Mouse (Mus musculus) C2C12 (cell line): ENCODE measurements around the gene Ghrhr. TPM values are rescaled to one million over a fixed set of nuclear protein-coding genes. Genes with fewer than 3 reads are reported as not detected.

ENCODE experiments used
- H3K27me3 ChIP-seq: one replicate; pipeline ENCODE4 v1.6.1; 2011; ENCODE audit not compliant: control insufficient read depth, insufficient read depth, insufficient read length
- H3K36me3 ChIP-seq: one replicate; pipeline ENCODE4 v1.6.1; 2011; ENCODE audit not compliant: control insufficient read depth, insufficient read depth
- H3K4me3 ChIP-seq: one replicate; pipeline ENCODE4 v1.5.1; 2011; ENCODE audit warnings: mild to moderate bottlenecking, control low read depth; ENCODE audit not compliant: poor library complexity, insufficient read depth, severe bottlenecking
- H3K79me2 ChIP-seq: one replicate; pipeline ENCODE4 v1.6.1; 2011; ENCODE audit not compliant: control insufficient read depth, insufficient read depth
- H3K79me3 ChIP-seq: one replicate; pipeline ENCODE4 v1.6.1; 2011; ENCODE audit warnings: low read depth, control low read depth
- H3ac ChIP-seq: one replicate; pipeline ENCODE3; 2011; ENCODE audit warnings: low read depth; ENCODE audit not compliant: control insufficient read depth, insufficient read length
- CEBPB ChIP-seq: IDR thresholded peaks from one replicate; pipeline ENCODE4 v1.6.1; 2011; ENCODE audit warnings: low read depth, mild to moderate bottlenecking, control low read depth, moderate library complexity
- CTCF ChIP-seq: IDR thresholded peaks from one replicate; pipeline ENCODE4 v1.5.1; 2011; ENCODE audit not compliant: control insufficient read depth, insufficient read depth, insufficient read length
- FOSL1 ChIP-seq: IDR thresholded peaks from one replicate; pipeline ENCODE4 v1.8.0; 2011; ENCODE audit warnings: mild to moderate bottlenecking, low read length; ENCODE audit not compliant: poor library complexity, insufficient read depth, severe bottlenecking
- MAX ChIP-seq: IDR thresholded peaks from one replicate; pipeline ENCODE4 v1.6.1; 2011; ENCODE audit warnings: mild to moderate bottlenecking, control low read depth
- MYOD1 ChIP-seq: IDR thresholded peaks from one replicate; pipeline ENCODE4 v1.6.1; 2011; ENCODE audit warnings: low read depth; ENCODE audit not compliant: control insufficient read depth, insufficient read length
- MYOG ChIP-seq: IDR thresholded peaks from one replicate; pipeline ENCODE4 v1.6.1; 2011; ENCODE audit not compliant: control insufficient read depth, insufficient read length; ENCODE audit errors: extremely low read depth
- USF1 ChIP-seq: IDR thresholded peaks from one replicate; pipeline ENCODE4 v1.6.1; 2011; ENCODE audit warnings: low read depth, mild to moderate bottlenecking, control low read depth, moderate library complexity
- polyA plus RNA-seq: library from polyadenylated mRNA; unstranded; fragments of >200 nt; fragmentation: generic; extraction: Trizol; gene quantifications from one replicate; pipeline ENCODE4 v1.2.1, GENCODE M21; 2012; ENCODE audit warnings: missing spikeins

The Ghrhr gene
- polyA plus RNA-seq, 1 experiment, result not detected

GRCm38 (mm10) chr6:55341688-55342087, 34.4 kb upstream of the Ghrhr start:
- no peak for TF ChIP-seq CTCF
- TF ChIP-seq MYOG, result no peak
- TF ChIP-seq CEBPB, result no peak
- TF ChIP-seq MAX, result no peak
- no peak for TF ChIP-seq FOSL1
- TF ChIP-seq MYOD1, result no peak
- TF ChIP-seq USF1, result no peak
- Histone ChIP-seq H3K4me3 (no peak overlapping the region), H3K79me3 (peaks cover 50% of the 10 kb centered on the region), H3K36me3 (peaks cover 47% of the 10 kb centered on the region), H3K27me3 (no peaks in the 10 kb centered on the region), H3ac (no peak overlapping the region), H3K79me2 (peaks cover 81% of the 10 kb centered on the region)

- H3K4me3 ChIP-seq, result no peak overlapping the region
- no peaks in the 10 kb centered on the region for H3K27me3 ChIP-seq
- H3K36me3 ChIP-seq, result peaks cover 52% of the 10 kb centered on the region
- H3K79me3 ChIP-seq, result peaks cover 43% of the 10 kb centered on the region
- no peak for TF ChIP-seq CTCF
- no peak for TF ChIP-seq MYOG
- TF ChIP-seq MYOD1, result no peak
- no peak for TF ChIP-seq USF1
- TF ChIP-seq CEBPB, result no peak
- TF ChIP-seq FOSL1, result no peak
- TF ChIP-seq MAX, result no peak
- H3ac ChIP-seq, result no peak overlapping the region
- H3K79me2 ChIP-seq, result peaks cover 75% of the 10 kb centered on the region
Measured at GRCm38 (mm10) chr6:55342328-55342727, 33.8 kb upstream of the Ghrhr start.

DNA sequence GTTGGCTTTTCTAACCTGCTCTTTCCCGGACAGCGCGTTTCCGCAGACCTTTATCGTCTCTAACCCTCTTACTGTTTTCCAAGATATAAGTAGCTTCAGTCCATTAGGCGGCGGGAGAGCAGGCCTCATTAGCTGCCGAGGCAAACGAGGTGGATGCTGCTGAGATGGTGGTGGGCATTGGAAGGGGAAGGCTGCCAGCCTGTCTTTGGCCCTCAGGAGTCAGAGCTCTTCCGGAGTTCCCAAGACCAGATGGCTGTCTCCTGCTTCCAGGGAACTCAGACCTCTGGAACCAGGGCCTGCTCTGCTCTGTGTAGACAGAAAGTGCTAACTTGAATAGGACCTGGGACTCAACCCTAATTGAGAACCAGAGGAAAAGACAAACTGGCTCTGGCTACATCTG, 32.6 kb upstream of the Ghrhr start:
- Histone ChIP-seq H3ac (no peak overlapping the region), H3K36me3 (peaks cover 60% of the 10 kb centered on the region), H3K4me3 (no peak overlapping the region), H3K79me3 (peaks cover 35% of the 10 kb centered on the region), H3K27me3 (no peaks in the 10 kb centered on the region), H3K79me2 (peaks cover 64% of the 10 kb centered on the region)
- TF ChIP-seq USF1, result no peak
- TF ChIP-seq CEBPB, result no peak
- no peak for TF ChIP-seq MYOG
- TF ChIP-seq FOSL1, result no peak
- no peak for TF ChIP-seq CTCF
- no peak for TF ChIP-seq MYOD1
- TF ChIP-seq MAX, result no peak

DNA sequence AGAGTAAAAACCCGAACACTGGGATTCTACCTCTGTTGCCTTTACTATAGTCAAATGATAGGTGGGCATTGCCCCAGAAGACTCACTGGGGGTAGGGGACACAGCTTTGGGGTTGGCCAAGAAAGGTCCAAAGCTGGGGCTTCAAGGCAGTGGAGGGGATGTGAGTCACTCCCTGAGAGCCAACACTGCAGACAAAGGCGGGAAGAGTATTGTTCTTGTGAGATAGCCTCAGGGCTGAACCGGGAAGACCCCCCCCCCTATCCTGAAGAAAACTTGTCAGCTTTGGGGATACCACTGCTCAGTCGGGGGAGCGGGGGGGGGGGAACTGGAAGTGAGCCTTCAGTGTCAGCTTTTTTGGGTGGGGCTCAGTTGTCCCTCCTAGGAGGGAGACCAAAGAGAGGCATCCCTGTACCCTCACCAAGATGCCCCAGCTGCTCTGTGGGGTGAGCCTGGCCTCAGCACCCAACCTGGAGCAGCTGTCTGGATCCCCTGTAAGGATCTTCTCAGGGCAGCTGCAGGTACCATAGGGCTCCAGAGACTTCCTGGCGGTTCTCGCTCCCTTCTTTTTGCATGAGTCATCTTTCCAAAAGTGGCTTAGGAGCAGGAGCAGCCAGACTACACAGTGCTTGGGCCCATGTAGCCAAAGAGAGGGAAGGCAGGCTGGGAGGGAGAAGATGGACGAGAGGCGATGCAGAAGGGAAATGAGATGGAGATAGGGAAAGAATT, 31.6 kb upstream of the Ghrhr start:
- no peaks in the 10 kb centered on the region for H3K27me3 ChIP-seq
- no peak overlapping the region for H3K4me3 ChIP-seq
- H3K79me3 ChIP-seq, result peaks cover 35% of the 10 kb centered on the region
- H3K36me3 ChIP-seq, result peaks cover 60% of the 10 kb centered on the region
- H3ac ChIP-seq, result no peak overlapping the region
- TF ChIP-seq MAX (no peak), CEBPB (no peak), MYOG (no peak), USF1 (no peak), MYOD1 (peak; percentile 58)
- H3K79me2 ChIP-seq, result peaks cover 56% of the 10 kb centered on the region

- Histone ChIP-seq H3K4me3 (no peak overlapping the region), H3K27me3 (no peaks in the 10 kb centered on the region), H3K79me3 (peaks cover 28% of the 10 kb centered on the region), H3K36me3 (peaks cover 60% of the 10 kb centered on the region), H3K79me2 (peaks cover 48% of the 10 kb centered on the region), H3ac (no peak overlapping the region)
- TF ChIP-seq USF1 (no peak), MAX (no peak), FOSL1 (no peak), MYOG (no peak), CTCF (no peak), MYOD1 (no peak), CEBPB (no peak)
Measured at GRCm38 (mm10) chr6:55345264-55345663, 30.8 kb upstream of the Ghrhr start.

DNA sequence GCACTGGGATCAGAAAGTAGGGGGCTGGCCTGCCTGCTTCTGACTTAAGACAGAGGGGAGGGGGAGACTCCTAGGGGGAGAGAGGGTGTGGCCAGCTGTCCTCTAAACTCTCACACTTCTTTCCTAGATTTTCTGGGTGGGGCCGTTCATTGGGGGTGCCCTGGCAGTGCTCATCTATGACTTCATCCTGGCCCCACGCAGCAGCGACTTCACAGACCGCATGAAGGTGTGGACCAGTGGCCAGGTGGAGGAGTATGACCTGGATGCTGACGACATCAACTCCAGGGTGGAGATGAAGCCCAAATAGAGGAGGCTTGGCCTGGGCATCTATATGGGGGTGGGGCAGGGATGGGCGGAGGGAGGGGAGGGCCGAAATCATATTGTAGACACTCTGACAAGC, 29.6 kb upstream of the Ghrhr start:
- Histone ChIP-seq H3K79me3 (peaks cover 17% of the 10 kb centered on the region), H3K27me3 (no peaks in the 10 kb centered on the region), H3K4me3 (no peak overlapping the region), H3K79me2 (peaks cover 36% of the 10 kb centered on the region), H3K36me3 (peaks cover 50% of the 10 kb centered on the region), H3ac (no peak overlapping the region)
- TF ChIP-seq MAX (no peak), USF1 (no peak), MYOG (no peak), FOSL1 (no peak), MYOD1 (no peak), CTCF (no peak), CEBPB (no peak)
